Mouse (Mus musculus) forebrain, embryonic 16.5 days (tissue): ENCODE measurements around the gene Lhfpl2. TPM values are rescaled to one million over a fixed set of nuclear protein-coding genes. Genes with fewer than 3 reads are reported as not detected.

Experiments used
- ATAC-seq: fragments of 200-750 bp; cut with Nextera tagmentation; 2 replicates; pipeline ENCODE4 v1.8.0; 2017; ENCODE audit warnings: mild to moderate bottlenecking, moderate library complexity
- H3K27ac ChIP-seq: fragments of 300-500 bp; sonication (generic); 2 replicates; pipeline ENCODE4 v1.5.1; 2014; ENCODE audit warnings: low read length, control low read depth
- H3K27me3 ChIP-seq: fragments of 300-500 bp; sonication (generic); replicated peaks from 2 replicates; pipeline ENCODE4 v1.6.1; 2014; ENCODE audit warnings: low read length; ENCODE audit not compliant: control insufficient read depth, insufficient read depth
- H3K36me3 ChIP-seq: fragments of 300-500 bp; sonication (generic); 2 replicates; pipeline ENCODE4 v1.6.1; 2014; ENCODE audit not compliant: control insufficient read depth, insufficient read depth
- H3K4me1 ChIP-seq: fragments of 300-500 bp; sonication (generic); replicated peaks from 2 replicates; pipeline ENCODE4 v1.6.1; 2014; ENCODE audit warnings: low read length; ENCODE audit not compliant: control insufficient read depth, insufficient read depth
- H3K4me2 ChIP-seq: fragments of 300-500 bp; sonication (generic); 2 replicates; pipeline ENCODE4 v1.6.1; 2014; ENCODE audit warnings: mild to moderate bottlenecking, low read length, control low read depth
- H3K4me3 ChIP-seq: fragments of 300-500 bp; sonication (generic); replicated peaks from 2 replicates; pipeline ENCODE4 v1.5.1; 2014; ENCODE audit warnings: mild to moderate bottlenecking, low read length, control low read depth
- H3K9ac ChIP-seq: fragments of 300-500 bp; sonication (generic); replicated peaks from 2 replicates; pipeline ENCODE4 v1.6.1; 2014; ENCODE audit warnings: low read depth, low read length, control low read depth
- H3K9me3 ChIP-seq: fragments of 300-500 bp; sonication (generic); 2 replicates; pipeline ENCODE4 v1.6.1; 2016; ENCODE audit warnings: low read length; ENCODE audit not compliant: control insufficient read depth
- WGBS: fragments of 180-500 bp; shearing (Covaris S2); extraction: QIAGEN DNeasy Blood & Tissue Kit; methylation state at CpG from one replicate; pipeline ENCODE4 v1.1.7; 2014; 5-methylcytosine and 5-hydroxymethylcytosine counted together
- polyA plus RNA-seq: library from polyadenylated mRNA; unstranded; fragments of >200 nt; fragmentation: Nextera tagmentation; extraction: Ambion mirVana; gene quantifications from 2 replicates; pipeline ENCODE4 v1.2.1, GENCODE M21; 2015

Gene Lhfpl2
- polyA plus RNA-seq, 1 experiment from 2014 or later: 15.0 TPM

GRCm38 (mm10) chr13:94173633-94174576, 116.3 kb downstream of the Lhfpl2 start:
- no peaks in the 10 kb centered on the region for H3K36me3 ChIP-seq
- 1% methylated on average over 53 of the region's 55 CpGs for WGBS
- H3K9ac ChIP-seq: peak overlapping the region; percentile 61
- H3K4me2 ChIP-seq: peak overlapping the region; percentile 90
- no peak overlapping the region for H3K27ac ChIP-seq
- H3K4me1 ChIP-seq: peaks cover 20% of the 10 kb centered on the region
- ATAC-seq: no peak
- peak overlapping the region; percentile 56 for H3K4me3 ChIP-seq
- H3K9me3 ChIP-seq: no peaks in the 10 kb centered on the region
- peaks cover 4% of the 10 kb centered on the region; the same call in 1 of the 2 replicates for H3K27me3 ChIP-seq

- H3K4me2 ChIP-seq: peak overlapping the region; percentile 90
- peak overlapping the region; percentile 56 for H3K4me3 ChIP-seq
- H3K9ac ChIP-seq: peak overlapping the region; percentile 61
- peaks cover 4% of the 10 kb centered on the region; the same call in 1 of the 2 replicates for H3K27me3 ChIP-seq
- H3K9me3 ChIP-seq: no peaks in the 10 kb centered on the region
- H3K27ac ChIP-seq: no peak overlapping the region
- peaks cover 28% of the 10 kb centered on the region for H3K4me1 ChIP-seq
- H3K36me3 ChIP-seq: no peaks in the 10 kb centered on the region
- 13% methylated on average over 16 of the region's 16 CpGs for WGBS
- ATAC-seq: no peak
Observed at GRCm38 (mm10) chr13:94174577-94175279, 117.1 kb downstream of the Lhfpl2 start.

- H3K9me3 ChIP-seq: no peaks in the 10 kb centered on the region
- no peak for ATAC-seq
- no peak overlapping the region for H3K9ac ChIP-seq
- H3K4me1 ChIP-seq: peaks cover 30% of the 10 kb centered on the region
- H3K36me3 ChIP-seq: no peaks in the 10 kb centered on the region
- peak overlapping the region; percentile 90 for H3K4me2 ChIP-seq
- peak overlapping the region; percentile 6; the same call in 1 of the 2 replicates for H3K4me3 ChIP-seq
- H3K27ac ChIP-seq: no peak overlapping the region
- 68% methylated on average over 6 of the region's 6 CpGs for WGBS
- peaks cover 4% of the 10 kb centered on the region; the same call in 1 of the 2 replicates for H3K27me3 ChIP-seq
Observed at GRCm38 (mm10) chr13:94175379-94176050, 117.9 kb downstream of the Lhfpl2 start.

GRCm38 (mm10) chr13:94177148-94177547, 119.6 kb downstream of the Lhfpl2 start:
- WGBS: 53% methylated on average over 7 of the region's 7 CpGs
- H3K4me3 ChIP-seq: no peak overlapping the region
- H3K9ac ChIP-seq: no peak overlapping the region
- no peak for ATAC-seq
- H3K36me3 ChIP-seq: no peaks in the 10 kb centered on the region
- peaks cover 4% of the 10 kb centered on the region; the same call in 1 of the 2 replicates for H3K27me3 ChIP-seq
- no peaks in the 10 kb centered on the region for H3K9me3 ChIP-seq
- peaks cover 31% of the 10 kb centered on the region for H3K4me1 ChIP-seq
- H3K4me2 ChIP-seq: no peak overlapping the region
- no peak overlapping the region for H3K27ac ChIP-seq

- H3K27ac ChIP-seq: peak overlapping the region; percentile 81
Observed at GRCm38 (mm10) chr13:94178401-94179040, 120.9 kb downstream of the Lhfpl2 start.

GRCm38 (mm10) chr13:94180477-94181420, 123.2 kb downstream of the Lhfpl2 start:
- Histone ChIP-seq H3K4me2 (no peak overlapping the region), H3K9ac (no peak overlapping the region), H3K27ac (no peak overlapping the region), H3K9me3 (no peaks in the 10 kb centered on the region), H3K4me1 (peaks cover 20% of the 10 kb centered on the region), H3K4me3 (no peak overlapping the region), H3K36me3 (no peaks in the 10 kb centered on the region), H3K27me3 (no peaks in the 10 kb centered on the region)
- 93% methylated on average over 5 of the region's 5 CpGs for WGBS
- ATAC-seq: no peak

More at GRCm38 (mm10) chr13:94178401-94179040, 120.9 kb downstream of the Lhfpl2 start:
- peak; percentile 92 for ATAC-seq
- no peaks in the 10 kb centered on the region for H3K27me3 ChIP-seq
- 0 out of 2 replicates have a peak overlapping the region, but pooled peaks have one; percentile 10 for H3K4me2 ChIP-seq
- H3K9ac ChIP-seq: no peak overlapping the region; the same call in 1 of the 2 replicates
- 28% methylated on average over 11 of the region's 11 CpGs for WGBS
- H3K9me3 ChIP-seq: no peaks in the 10 kb centered on the region
- peaks cover 31% of the 10 kb centered on the region for H3K4me1 ChIP-seq
- H3K4me3 ChIP-seq: no peak overlapping the region
- H3K36me3 ChIP-seq: no peaks in the 10 kb centered on the region

- no peak for ATAC-seq
- Histone ChIP-seq H3K9ac (no peak overlapping the region), H3K9me3 (no peaks in the 10 kb centered on the region), H3K4me2 (no peak overlapping the region), H3K4me1 (peaks cover 22% of the 10 kb centered on the region), H3K27ac (no peak overlapping the region), H3K36me3 (no peaks in the 10 kb centered on the region), H3K27me3 (no peaks in the 10 kb centered on the region), H3K4me3 (no peak overlapping the region)
- 75% methylated on average over 5 of the region's 5 CpGs for WGBS
Observed at GRCm38 (mm10) chr13:94182026-94182425, 124.4 kb downstream of the Lhfpl2 start.
